Mouse (Mus musculus): ENCODE measurements around the gene Dbn1. TPM values are rescaled to one million over a fixed set of nuclear protein-coding genes. Genes with fewer than 3 reads are reported as not detected.

Gene Dbn1
- polyA plus RNA-seq, 1 experiment from 2014 or later = 104 TPM

DNA sequence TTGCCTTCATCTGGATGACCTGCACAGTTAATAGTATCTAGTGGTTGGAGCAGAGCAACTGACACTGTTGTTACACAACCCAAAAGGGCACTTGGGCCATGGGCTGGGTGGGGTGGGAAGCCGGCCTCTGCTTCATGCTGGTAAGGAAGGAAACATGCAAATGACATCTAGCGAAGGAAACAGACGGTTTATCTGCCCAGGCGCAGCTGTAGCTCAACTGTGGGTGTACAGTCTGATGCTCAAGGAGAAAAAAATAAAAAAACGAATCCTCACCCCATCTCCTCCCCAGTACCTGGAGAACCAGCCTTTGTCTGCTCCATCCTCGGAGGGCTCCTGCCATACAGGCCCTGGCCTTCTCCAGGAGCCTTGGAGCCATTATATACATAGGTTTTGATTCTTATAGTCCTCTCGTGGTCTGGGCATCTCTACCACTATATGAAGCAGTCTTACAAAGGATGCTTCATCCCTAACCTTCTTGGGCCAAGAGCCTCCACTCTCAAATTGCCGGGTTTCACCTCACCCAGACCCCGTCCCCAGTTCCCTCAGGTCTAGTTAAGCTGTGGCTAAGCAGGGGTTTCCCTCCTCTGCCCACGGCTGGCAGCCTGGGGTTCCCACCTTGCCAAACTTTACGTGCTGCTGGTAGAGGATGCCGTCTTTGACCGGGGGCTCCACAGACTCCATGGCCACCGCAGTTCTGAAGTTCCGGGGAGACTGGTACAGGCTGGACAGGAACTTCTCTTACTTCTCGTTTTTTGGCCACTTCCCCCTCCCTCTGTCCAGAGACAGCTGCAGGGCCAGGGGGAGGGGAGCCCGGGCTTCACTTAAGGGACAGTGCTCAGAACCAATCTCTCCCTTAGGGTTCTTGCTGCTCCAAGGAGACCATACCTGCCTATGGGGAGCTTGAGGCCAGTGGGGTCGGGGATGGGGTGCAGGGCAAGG, 40.2 kb upstream of the Dbn1 start:
- H3K9ac ChIP-seq (ENCODE audit: low read depth, low read length) = no peak overlapping the region
- no peaks in the 10 kb centered on the region for H3K9me3 ChIP-seq (replicated peaks; ENCODE audit: low read length)
- DNase-seq (ENCODE audit: low spot score) (no peak), ATAC-seq (replicated peaks; ENCODE audit: low FRiP score, low read depth) (no peak)
- peaks cover 26% of the 10 kb centered on the region; the same call in 1 of the 2 replicates for H3K36me3 ChIP-seq (ENCODE audit: insufficient read depth, low read length)
- no peak for TF ChIP-seq CTCF (IDR thresholded peaks at IDR 0.05; ENCODE audit: low read depth)
- H3K4me3 ChIP-seq (replicated peaks; ENCODE audit: low read depth, low read length) = no peak overlapping the region
- no peaks in the 10 kb centered on the region for H3K27me3 ChIP-seq (ENCODE audit: insufficient read depth, low read length)
- H3K4me2 ChIP-seq (ENCODE audit: low read length) = no peak overlapping the region
- peaks cover 5% of the 10 kb centered on the region; the same call in 1 of the 2 replicates for H3K4me1 ChIP-seq (replicated peaks; ENCODE audit: insufficient read depth, low read length)
- 79% methylated on average over 18 of the region's 18 CpGs for WGBS
- H3K27ac ChIP-seq = no peak overlapping the region

DNA sequence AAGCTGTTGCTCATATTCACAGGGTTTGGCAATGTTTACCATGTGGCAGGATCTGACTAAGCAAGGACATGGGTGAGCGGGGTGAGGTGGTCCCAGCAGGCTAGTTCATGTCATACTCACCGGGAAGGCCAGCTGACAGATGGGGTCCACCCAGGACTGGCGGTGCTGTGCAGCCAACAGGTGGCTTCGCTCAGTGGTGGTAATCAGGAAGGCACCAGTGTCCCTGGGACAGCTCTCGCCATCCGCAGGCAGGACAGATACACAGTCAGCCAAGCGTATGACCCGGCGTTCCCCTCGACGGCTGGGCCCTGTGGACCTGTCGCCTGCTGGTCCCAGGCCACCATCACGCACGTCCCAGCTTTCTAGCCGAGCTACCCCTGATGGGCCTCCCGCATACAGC, 39.3 kb upstream of the Dbn1 start:
- Histone ChIP-seq H3K4me2 (ENCODE audit: low read length) (no peak overlapping the region), H3K27ac (no peak overlapping the region), H3K4me1 (replicated peaks; ENCODE audit: insufficient read depth, low read length) (peaks cover 5% of the 10 kb centered on the region; the same call in 1 of the 2 replicates), H3K9me3 (replicated peaks; ENCODE audit: low read length) (no peaks in the 10 kb centered on the region), H3K27me3 (ENCODE audit: insufficient read depth, low read length) (no peaks in the 10 kb centered on the region), H3K9ac (ENCODE audit: low read depth, low read length) (no peak overlapping the region), H3K36me3 (ENCODE audit: insufficient read depth, low read length) (peaks cover 26% of the 10 kb centered on the region; the same call in 1 of the 2 replicates), H3K4me3 (replicated peaks; ENCODE audit: low read depth, low read length) (no peak overlapping the region)
- 71% methylated on average over 16 of the region's 16 CpGs for WGBS
- TF ChIP-seq CTCF (IDR thresholded peaks at IDR 0.05; ENCODE audit: low read depth) = no peak
- DNase-seq (ENCODE audit: low spot score) (no peak), ATAC-seq (replicated peaks; ENCODE audit: low FRiP score, low read depth) (no peak; the same call in 1 of the 2 replicates)

DNA sequence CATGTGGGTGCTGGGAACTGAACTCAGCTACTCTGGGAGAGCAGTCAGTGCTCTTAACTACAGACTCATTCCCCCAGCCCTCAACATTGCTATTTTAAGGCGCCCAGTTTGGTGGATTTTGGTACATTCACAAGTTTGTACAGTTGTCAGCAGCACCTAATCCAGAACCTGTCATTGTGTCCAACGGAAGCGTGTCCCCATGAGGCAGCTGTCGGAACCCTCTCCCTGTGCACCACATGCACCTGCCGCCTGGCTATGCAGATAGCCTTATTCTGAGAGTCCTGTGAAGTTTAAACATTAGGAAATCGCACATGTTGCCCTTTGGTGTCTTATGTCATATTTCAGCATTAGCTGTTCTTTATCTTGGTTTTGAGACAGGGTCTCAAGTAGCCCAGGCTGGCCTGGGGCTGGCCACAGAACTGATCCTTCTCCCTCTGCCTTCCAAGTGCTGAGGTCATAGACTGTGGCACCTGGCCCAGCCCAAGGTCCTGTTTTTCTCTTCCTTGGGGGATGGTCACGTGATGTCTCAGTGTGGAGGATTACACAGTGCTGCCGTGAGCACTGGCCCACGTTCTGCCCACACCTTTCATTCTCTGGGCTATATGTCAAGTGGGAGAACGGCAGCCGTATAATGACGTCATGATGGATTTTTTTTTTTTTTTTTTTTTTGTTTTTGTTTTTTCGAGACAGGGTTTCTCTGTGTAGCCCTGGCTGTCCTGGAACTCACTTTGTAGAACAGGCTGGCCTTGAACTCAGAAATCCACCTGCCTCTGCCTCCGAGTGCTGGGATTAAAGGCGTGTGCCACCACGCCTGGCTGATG, 38.0 kb upstream of the Dbn1 start:
- H3K4me2 ChIP-seq (ENCODE audit: low read length) = no peak overlapping the region
- no peak for DNase-seq (ENCODE audit: low spot score)
- no peaks in the 10 kb centered on the region for H3K27me3 ChIP-seq (ENCODE audit: insufficient read depth, low read length)
- no peaks in the 10 kb centered on the region for H3K9me3 ChIP-seq (replicated peaks; ENCODE audit: low read length)
- H3K4me1 ChIP-seq (replicated peaks; ENCODE audit: insufficient read depth, low read length) = peaks cover 5% of the 10 kb centered on the region; the same call in 1 of the 2 replicates
- 73% methylated on average over 16 of the region's 16 CpGs for whole genome bisulfite sequencing
- H3K27ac ChIP-seq = no peak overlapping the region
- TF ChIP-seq CTCF (IDR thresholded peaks at IDR 0.05; ENCODE audit: low read depth) = no peak
- no peak overlapping the region for H3K9ac ChIP-seq (ENCODE audit: low read depth, low read length)
- H3K36me3 ChIP-seq (ENCODE audit: insufficient read depth, low read length) = peaks cover 14% of the 10 kb centered on the region; the same call in 1 of the 2 replicates
- no peak for ATAC-seq (replicated peaks; ENCODE audit: low FRiP score, low read depth)
- no peak overlapping the region for H3K4me3 ChIP-seq (replicated peaks; ENCODE audit: low read depth, low read length)

DNA sequence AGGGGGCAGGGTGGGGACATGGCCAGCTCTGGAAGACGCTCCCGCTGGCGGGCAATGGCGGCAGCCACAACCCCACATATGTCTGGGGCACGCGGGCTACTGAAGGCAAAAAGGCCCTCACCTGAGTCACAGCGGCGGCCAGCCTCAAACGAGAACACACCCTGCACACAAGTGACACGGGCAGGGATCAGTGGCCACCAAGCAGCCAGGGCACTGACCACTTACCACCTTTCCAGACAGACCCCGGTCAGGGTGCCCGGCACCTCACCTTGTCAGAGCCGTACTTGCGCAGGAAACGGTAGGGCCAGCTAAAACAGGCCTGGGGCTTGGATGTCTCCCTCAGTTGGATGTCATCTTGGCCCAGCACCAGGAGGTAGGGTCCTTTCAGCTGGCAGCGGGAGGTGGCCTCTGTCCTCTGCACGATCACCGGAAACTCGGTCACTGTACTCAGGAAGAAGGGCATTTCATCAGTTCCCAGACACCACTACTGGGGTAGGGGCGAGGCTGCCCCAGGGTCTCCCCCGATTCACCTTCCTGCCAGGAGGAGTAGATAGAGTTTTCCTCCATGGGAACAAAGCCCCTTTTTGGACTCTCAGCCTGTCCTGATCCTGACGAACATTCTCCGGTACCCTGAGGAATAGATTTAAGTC, 36.2 kb upstream of the Dbn1 start:
- no peaks in the 10 kb centered on the region for H3K36me3 ChIP-seq (ENCODE audit: insufficient read depth, low read length)
- 86% methylated on average over 23 of the region's 23 CpGs for WGBS
- no peak for TF ChIP-seq CTCF (IDR thresholded peaks at IDR 0.05; ENCODE audit: low read depth)
- H3K9me3 ChIP-seq (replicated peaks; ENCODE audit: low read length) = no peaks in the 10 kb centered on the region
- no peak overlapping the region for H3K27ac ChIP-seq
- ATAC-seq (replicated peaks; ENCODE audit: low FRiP score, low read depth) (no peak), DNase-seq (ENCODE audit: low spot score) (no peak)
- H3K4me1 ChIP-seq (replicated peaks; ENCODE audit: insufficient read depth, low read length) = peaks cover 5% of the 10 kb centered on the region; the same call in 1 of the 2 replicates
- H3K9ac ChIP-seq (ENCODE audit: low read depth, low read length) = no peak overlapping the region
- H3K27me3 ChIP-seq (ENCODE audit: insufficient read depth, low read length) = no peaks in the 10 kb centered on the region
- H3K4me3 ChIP-seq (replicated peaks; ENCODE audit: low read depth, low read length) = no peak overlapping the region
- H3K4me2 ChIP-seq (ENCODE audit: low read length) = no peak overlapping the region

DNA sequence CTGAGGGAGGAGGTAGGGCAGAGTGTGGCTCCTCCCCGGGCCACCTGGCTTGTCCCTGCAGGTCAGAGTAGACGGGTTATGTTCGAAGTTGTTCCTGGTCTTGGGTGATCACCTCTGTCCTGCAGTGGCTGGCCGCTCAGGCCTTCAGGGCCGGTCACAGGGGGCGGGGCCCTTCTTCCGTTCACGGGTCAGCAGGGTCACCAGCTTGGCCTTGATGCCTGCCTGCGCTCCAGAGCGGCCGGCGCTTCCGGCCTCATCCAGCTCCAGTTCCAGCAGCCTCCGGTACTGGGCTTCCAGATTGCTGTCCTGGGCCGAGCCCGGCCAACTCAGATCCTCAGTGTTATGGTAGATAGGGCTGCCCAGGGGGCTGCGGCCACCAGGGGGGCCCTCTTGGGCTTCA, 35.4 kb upstream of the Dbn1 start:
- Histone ChIP-seq H3K27ac (0 out of 2 replicates have a peak overlapping the region, but pooled peaks have one; percentile 25), H3K4me2 (ENCODE audit: low read length) (no peak overlapping the region), H3K9me3 (replicated peaks; ENCODE audit: low read length) (no peaks in the 10 kb centered on the region), H3K36me3 (ENCODE audit: insufficient read depth, low read length) (no peaks in the 10 kb centered on the region), H3K4me1 (replicated peaks; ENCODE audit: insufficient read depth, low read length) (peaks cover 5% of the 10 kb centered on the region; the same call in 1 of the 2 replicates), H3K9ac (ENCODE audit: low read depth, low read length) (0 out of 2 replicates have a peak overlapping the region, but pooled peaks have one; percentile 5), H3K4me3 (replicated peaks; ENCODE audit: low read depth, low read length) (no peak overlapping the region), H3K27me3 (ENCODE audit: insufficient read depth, low read length) (no peaks in the 10 kb centered on the region)
- WGBS = 30% methylated on average over 17 of the region's 17 CpGs
- peak; percentile 58 for ATAC-seq (replicated peaks; ENCODE audit: low FRiP score, low read depth)
- TF ChIP-seq CTCF (IDR thresholded peaks at IDR 0.05; ENCODE audit: low read depth) = no peak
- peak; percentile 48 for DNase-seq (ENCODE audit: low spot score)

Data from kidney, postnatal 0 days (tissue).